Mouse (Mus musculus): ENCODE data around the gene Arhgef11. TPM values are rescaled to one million over a fixed set of nuclear protein-coding genes. Genes with fewer than 3 reads are reported as not detected.

Arhgef11 gene
- total and polyA plus RNA-seq, 3 experiments = 2.0 to 4.9 TPM; not detected in 1

DNA sequence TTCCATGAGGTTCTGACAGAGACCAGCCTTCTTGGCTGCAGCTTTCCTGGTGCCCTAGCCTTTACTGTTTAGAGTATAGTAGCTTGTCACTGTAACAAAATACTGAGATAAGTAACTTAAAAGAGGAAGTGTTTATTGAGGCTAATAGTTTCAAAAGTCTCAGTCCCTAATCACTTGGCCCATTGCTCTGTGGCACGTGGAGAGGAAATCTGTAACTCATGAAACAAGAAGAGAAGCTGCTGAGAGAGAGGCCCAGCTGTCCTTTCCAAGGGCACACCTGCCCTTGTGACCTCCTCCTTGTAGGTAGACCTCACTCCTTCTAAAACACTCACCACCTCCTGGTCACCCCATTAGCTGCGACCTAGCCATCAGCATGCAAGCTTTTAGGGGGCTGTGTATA lies 101.2 kb downstream of the Arhgef11 start:
- Histone ChIP-seq H3K36me3 (ENCODE audit: control insufficient read depth in 1 of 2, insufficient read depth in 2 of 2, low read length in 2 of 2) (peaks cover 0 to 7% of the 10 kb centered on the region in 2 experiments; a peak in 2 of 4 replicates), H3K4me1 (ENCODE audit: control insufficient read depth in 1 of 2, insufficient read depth in 2 of 2, low read length in 2 of 2) (peaks cover 0 to 8% of the 10 kb centered on the region in 2 experiments; a peak in 2 of 4 replicates), H3K79me2 (ENCODE audit: control insufficient read depth, insufficient read depth, low read length, poor library complexity) (no peaks in the 10 kb centered on the region), H3K9ac (ENCODE audit: control insufficient read depth, low read depth, low read length, poor library complexity, severe bottlenecking) (no peak overlapping the region), H3K27ac (ENCODE audit: control insufficient read depth, low read depth, low read length) (no peak overlapping the region), H3K27me3 (ENCODE audit: control insufficient read depth in 1 of 2, insufficient read depth in 2 of 2, low read length in 2 of 2) (no peaks in the 10 kb centered on the region), H3K9me3 (replicated peaks; ENCODE audit: insufficient read depth, low read length) (no peaks in the 10 kb centered on the region), H3K4me3 (ENCODE audit: control insufficient read depth in 1 of 2, insufficient read depth in 1 of 2, low read depth in 2 of 2, low read length in 2 of 2) (no peak overlapping the region)
- DNase-seq (ENCODE audit: low read depth, low spot score) = peak; percentile 75
- no peak for TF ChIP-seq ZMIZ1 (IDR thresholded peaks at IDR 0.05; ENCODE audit: low read depth, low read length)
- peak; percentile 78 for TF ChIP-seq RCOR1 (IDR thresholded peaks at IDR 0.05; ENCODE audit: low read depth, low read length)
- TF ChIP-seq USF1 (IDR thresholded peaks at IDR 0.05; ENCODE audit: low read depth, low read length) = peak; percentile 49; the same call in 1 of the 2 replicates
- TF ChIP-seq GATA1 (IDR thresholded peaks at IDR 0.05; ENCODE audit: low read depth, low read length) = peak; percentile 65
- TF ChIP-seq TCF12 (IDR thresholded peaks at IDR 0.05; ENCODE audit: low read depth, low read length) = peak; percentile 35; the same call in 1 of the 2 replicates
- no peak for TF ChIP-seq KAT2A (conservative IDR thresholded peaks at IDR 0.05; ENCODE audit: low read depth, low read length)
- TF ChIP-seq TAL1 (IDR thresholded peaks at IDR 0.05; ENCODE audit: low read length) = no peak
- peak; percentile 40 to 58; a peak in 2 of 4 replicates for TF ChIP-seq EP300 (IDR thresholded peaks at IDR 0.05; ENCODE audit: low read depth in 1 of 2, low read length in 2 of 2)
- peak; percentile 97 for TF ChIP-seq BHLHE40 (IDR thresholded peaks at IDR 0.05; ENCODE audit: borderline replicate concordance, low read depth, low read length)
- 0 out of 2 replicates have a peak, but pooled peaks have one; percentile 17 for TF ChIP-seq SIN3A (IDR thresholded peaks at IDR 0.05; ENCODE audit: low read length)
- TF ChIP-seq TBP (IDR thresholded peaks at IDR 0.05; ENCODE audit: low read depth, low read length) = no peak
- peak; percentile 95 for TF ChIP-seq MYC (IDR thresholded peaks at IDR 0.05; ENCODE audit: low read depth, low read length)
- peak; percentile 53; the same call in 1 of the 2 replicates for TF ChIP-seq MXI1 (IDR thresholded peaks at IDR 0.05; ENCODE audit: low read depth, low read length)
- no peak for TF ChIP-seq CHD2 (IDR thresholded peaks at IDR 0.05; ENCODE audit: low read length)
- peak; percentile 89 for TF ChIP-seq MAX (IDR thresholded peaks at IDR 0.05; ENCODE audit: low read length)

DNA sequence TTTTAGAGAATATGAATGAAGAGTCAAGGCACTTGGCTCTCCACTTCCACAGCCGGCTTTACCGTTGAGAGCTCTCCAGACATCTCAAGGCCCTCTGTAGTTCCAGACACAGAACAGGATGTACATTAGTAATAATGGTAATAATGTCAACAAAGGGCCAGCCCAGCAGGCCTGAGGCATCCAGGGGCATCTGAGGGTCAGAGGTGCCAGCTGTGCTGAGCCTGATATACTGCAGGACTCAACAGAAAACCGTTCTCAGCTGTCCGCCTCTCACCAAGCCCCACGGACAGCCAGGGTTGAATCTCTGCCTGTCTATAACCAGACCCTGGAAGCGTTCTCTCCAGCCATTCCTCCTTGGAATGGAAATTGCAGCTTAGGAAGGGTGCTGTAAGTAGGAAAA lies 107.2 kb downstream of the Arhgef11 start:
- no peak for DNase-seq (ENCODE audit: low read depth, low spot score)

More for the DNA sequence above, 107.2 kb downstream of the Arhgef11 start:
- Histone ChIP-seq H3K9me3 (replicated peaks; ENCODE audit: insufficient read depth, low read length) (no peaks in the 10 kb centered on the region), H3K79me2 (ENCODE audit: control insufficient read depth, insufficient read depth, low read length, poor library complexity) (no peaks in the 10 kb centered on the region), H3K4me1 (ENCODE audit: control insufficient read depth in 1 of 2, insufficient read depth in 2 of 2, low read length in 2 of 2) (peaks cover 0 to 5% of the 10 kb centered on the region in 2 experiments; a peak in 1 of 4 replicates), H3K9ac (ENCODE audit: control insufficient read depth, low read depth, low read length, poor library complexity, severe bottlenecking) (no peak overlapping the region), H3K36me3 (ENCODE audit: control insufficient read depth in 1 of 2, insufficient read depth in 2 of 2, low read length in 2 of 2) (0 out of 4 replicates have a peak, but pooled peaks cover 0 to 2% of the 10 kb centered on the region in 2 experiments), H3K4me3 (ENCODE audit: control insufficient read depth in 1 of 2, insufficient read depth in 1 of 2, low read depth in 2 of 2, low read length in 2 of 2) (no peak overlapping the region), H3K27me3 (ENCODE audit: control insufficient read depth in 1 of 2, insufficient read depth in 2 of 2, low read length in 2 of 2) (no peaks in the 10 kb centered on the region), H3K27ac (ENCODE audit: control insufficient read depth, low read depth, low read length) (no peak overlapping the region)
- TF ChIP-seq HCFC1 (IDR thresholded peaks at IDR 0.05; ENCODE audit: low read depth, low read length) = no peak
- no peak for TF ChIP-seq UBTF (IDR thresholded peaks at IDR 0.05; ENCODE audit: borderline replicate concordance, insufficient read depth, low read depth, low read length)
- TF ChIP-seq RCOR1 (IDR thresholded peaks at IDR 0.05; ENCODE audit: low read depth, low read length) = no peak
- no peak for TF ChIP-seq JUND (IDR thresholded peaks at IDR 0.05; ENCODE audit: low read depth, low read length)
- TF ChIP-seq NRF1 (IDR thresholded peaks at IDR 0.05; ENCODE audit: insufficient read depth, low read depth, low read length, poor library complexity, severe bottlenecking) = no peak
- no peak for TF ChIP-seq ZKSCAN1 (IDR thresholded peaks at IDR 0.05; ENCODE audit: low read depth, low read length)
- TF ChIP-seq GATA1 (IDR thresholded peaks at IDR 0.05; ENCODE audit: low read depth, low read length) = no peak
- no peak for TF ChIP-seq KAT2A (conservative IDR thresholded peaks at IDR 0.05; ENCODE audit: low read depth, low read length)
- TF ChIP-seq MAZ (IDR thresholded peaks at IDR 0.05; ENCODE audit: low read depth, low read length) = no peak
- TF ChIP-seq ELF1 (IDR thresholded peaks at IDR 0.05; ENCODE audit: low read depth, low read length) = no peak
- TF ChIP-seq USF2 (IDR thresholded peaks at IDR 0.05; ENCODE audit: borderline replicate concordance in 1 of 2, insufficient read depth in 1 of 2, low read depth in 1 of 2, low read length in 2 of 2) = no peak
- no peak for TF ChIP-seq CHD1 (IDR thresholded peaks at IDR 0.05; ENCODE audit: low read depth, low read length)
- no peak for TF ChIP-seq RAD21 (IDR thresholded peaks at IDR 0.05; ENCODE audit: low read depth, low read length)
- TF ChIP-seq TAL1 (IDR thresholded peaks at IDR 0.05; ENCODE audit: low read length) = no peak
- no peak for TF ChIP-seq TBP (IDR thresholded peaks at IDR 0.05; ENCODE audit: low read depth, low read length)
- TF ChIP-seq CTCF (IDR thresholded peaks at IDR 0.05 in 2 of 3, conservative IDR thresholded peaks at IDR 0.05 in 1 of 3; ENCODE audit: control insufficient read depth in 1 of 3, insufficient read depth in 1 of 3, low read depth in 2 of 3, low read length in 3 of 3, poor library complexity in 1 of 3, severe bottlenecking in 1 of 3) = no peak
- TF ChIP-seq USF1 (IDR thresholded peaks at IDR 0.05; ENCODE audit: low read depth, low read length) = no peak
- TF ChIP-seq CHD2 (IDR thresholded peaks at IDR 0.05; ENCODE audit: low read length) = no peak
